In the genomic region with DNA sequence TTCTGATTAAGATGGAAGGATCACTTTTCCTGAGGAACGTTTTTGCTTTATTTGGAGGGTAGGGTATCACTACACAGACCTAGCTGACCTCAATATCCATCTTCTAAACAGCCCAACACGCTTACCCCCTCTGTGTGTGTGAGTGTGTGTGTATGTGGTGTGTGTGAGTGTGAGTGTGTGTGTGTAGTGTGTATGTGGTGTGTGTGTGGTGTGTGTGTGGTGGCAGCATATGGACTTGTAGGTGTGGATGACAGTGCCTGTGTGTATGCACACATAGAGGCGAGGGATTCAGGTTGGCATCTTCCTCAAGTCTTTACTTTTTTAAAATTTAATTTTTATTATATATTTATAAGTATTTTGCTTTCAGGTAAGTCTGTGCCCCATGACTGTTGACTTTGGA, we compare ENCODE assay signal across 29 mouse cellular contexts. TPM values are rescaled to one million over a fixed set of nuclear protein-coding genes. Genes with fewer than 3 reads are reported as not detected.
"Had no signal": no experiment of that assay in that cellular context is flagged by ENCODE, and none has a peak within 500 bp of the region (broad histone marks: within the 10 kb centered on the region; RNA-seq: fewer than 3 reads in every experiment).

No protein-coding gene starts in this region.

- H3K9ac ChIP-seq: heart, embryonic 12.5 days; intestine, embryonic 15.5 days; limb, embryonic 12.5 days; liver, embryonic 13.5 days had no signal

- DNase-seq: gastrocnemius, postnatal 14 days; gastrocnemius, postnatal 36 days; heart, adult 11 months; heart, adult 2 months; heart, postnatal 10 days; heart, postnatal 4 days; kidney, adult 18-20 months; kidney, adult 9 months; kidney, postnatal 10 days; kidney, postnatal 25 days; kidney, postnatal 4 days; liver; liver, embryonic 13.5 days had no signal

- H3K27me3 ChIP-seq: heart, embryonic 12.5 days; hindbrain, embryonic 13.5 days; intestine, embryonic 15.5 days; limb, embryonic 12.5 days; liver, embryonic 13.5 days had no signal

- H3K4me3 ChIP-seq: heart, adult 2 months; heart, embryonic 10.5 days; heart, embryonic 12.5 days; hindbrain, embryonic 10.5 days; intestine, embryonic 15.5 days; layer of hippocampus, adult 2 months; left cerebral cortex, adult 2 months; limb, embryonic 12.5 days; liver, embryonic 13.5 days had no signal

- H3K27ac ChIP-seq: heart, adult 2 months; intestine, embryonic 15.5 days; left cerebral cortex, adult 2 months had no signal

- H3K9me3 ChIP-seq: heart, embryonic 10.5 days; intestine, embryonic 15.5 days; liver, embryonic 13.5 days had no signal

- ATAC-seq: hindbrain, embryonic 16.5 days; inflammation-experienced regulatory T-cells, adult 6 months; intestine, embryonic 15.5 days; intestine, postnatal 0 days had no signal

RNA-seq across cellular contexts. Expression of gene Tex45, which starts 27.9 kb away (rescaled TPM):
- polyA plus RNA-seq: heart, adult 2 months; heart, embryonic 10.5 days; heart, embryonic 12.5 days; heart, embryonic 14.5 days; heart, embryonic 16.5 days; hindbrain, embryonic 10.5 days; inflammation-experienced regulatory T-cells, adult 6 months; intestine, embryonic 15.5 days; intestine, postnatal 0 days; kidney, embryonic 16.5 days; limb, embryonic 10.5 days; limb, embryonic 12.5 days; liver, embryonic 11.5 days; liver, embryonic 13.5 days had no signal
